Mouse (Mus musculus) myocyte (in vitro differentiated cells): ENCODE data around the gene Gys1.

Experiments
- E2F4 ChIP-seq: IDR thresholded peaks from one replicate; pipeline ENCODE4 v1.6.1; 2011; ENCODE audit warnings: mild to moderate bottlenecking, control low read depth, moderate library complexity; ENCODE audit not compliant: insufficient read depth
- MAX ChIP-seq: IDR thresholded peaks from one replicate; pipeline ENCODE4 v1.6.1; 2011; ENCODE audit warnings: low read depth, mild to moderate bottlenecking, control low read depth
- MYOG ChIP-seq, 3 experiments: IDR thresholded peaks; one replicate each; pipeline ENCODE4 v1.6.1; 2011; ENCODE audit warnings: control low read depth in 2 of 3, low read depth in 2 of 3, mild to moderate bottlenecking in 2 of 3; ENCODE audit not compliant: insufficient read length in 2 of 3, control insufficient read depth in 1 of 3, insufficient read depth in 1 of 3
- POLR2A ChIP-seq: IDR thresholded peaks from one replicate; pipeline ENCODE4 v1.6.1; 2011; ENCODE audit warnings: low read depth, mild to moderate bottlenecking, control low read depth, moderate library complexity; ENCODE audit not compliant: insufficient read length
- POLR2AphosphoS2 ChIP-seq: IDR thresholded peaks from one replicate; pipeline ENCODE4 v1.6.1; 2011; ENCODE audit warnings: low read depth, control low read depth; ENCODE audit not compliant: insufficient read length
- TCF12 ChIP-seq: IDR thresholded peaks from one replicate; pipeline ENCODE4 v1.6.1; 2011; ENCODE audit warnings: mild to moderate bottlenecking, control low read depth; ENCODE audit not compliant: poor library complexity, insufficient read depth, severe bottlenecking
- USF1 ChIP-seq: IDR thresholded peaks from one replicate; pipeline ENCODE4 v1.6.1; 2011; ENCODE audit warnings: low read depth, mild to moderate bottlenecking, control low read depth, moderate library complexity

- peak; percentile 87 for TF ChIP-seq POLR2A
- TF ChIP-seq MYOG (IDR thresholded peaks at IDR 0.05; ENCODE audit: control insufficient read depth in 1 of 3, insufficient read depth in 1 of 3, insufficient read length in 2 of 3, low read depth in 2 of 3), result no peak
- TF ChIP-seq E2F4, result no peak
- peak; percentile 96 for TF ChIP-seq POLR2AphosphoS2
- no peak for TF ChIP-seq MAX
- no peak for TF ChIP-seq USF1
- TF ChIP-seq TCF12, result no peak
These were observed 38.9 kb upstream of the Gys1 start, which contains the start of gene Snrnp70 for GRCm38 (mm10) chr7:45395578-45396336.
